Comparison of ENCODE assay signal across 13 mouse cellular contexts in the genomic region with DNA sequence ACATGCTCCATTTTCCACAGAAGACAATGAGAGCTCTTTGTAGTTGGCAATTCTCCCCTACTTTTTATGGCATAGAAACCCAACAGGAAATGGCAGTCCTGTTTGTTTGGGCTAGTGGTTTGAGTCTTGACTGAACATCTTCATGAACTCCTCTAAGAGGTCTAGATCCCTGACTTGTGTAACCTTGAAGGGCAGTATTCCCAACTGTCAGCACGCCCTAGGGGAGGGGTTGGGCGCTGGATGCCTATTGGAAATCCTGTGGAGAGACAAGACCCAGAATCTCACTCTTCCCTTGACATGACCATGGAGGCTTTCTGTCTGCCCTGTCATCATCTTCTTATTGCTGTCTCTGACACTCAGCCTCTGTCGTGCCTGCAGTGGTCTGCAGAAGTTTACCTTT. TPM values are rescaled to one million over a fixed set of nuclear protein-coding genes. Genes with fewer than 3 reads are reported as not detected.
"Had no signal": no experiment of that assay in that cellular context is flagged by ENCODE, and none has a peak within 500 bp of the region (broad histone marks: within the 10 kb centered on the region; RNA-seq: fewer than 3 reads in every experiment).

No protein-coding gene starts in this region.

- DNase-seq: liver; liver, embryonic 13.5 days; liver, postnatal 0 days; lung, postnatal 14 days; thymus, postnatal 25 days had no signal

- H3K36me3 ChIP-seq: kidney, embryonic 15.5 days; liver, embryonic 13.5 days; lung, embryonic 15.5 days; midbrain, embryonic 15.5 days; neural tube, embryonic 12.5 days had no signal

- ATAC-seq: liver, postnatal 0 days; midbrain, embryonic 15.5 days had no signal

- H3K4me2 ChIP-seq: kidney, embryonic 15.5 days; liver, embryonic 13.5 days; lung, embryonic 15.5 days; midbrain, embryonic 11.5 days; midbrain, embryonic 15.5 days; neural tube, embryonic 12.5 days had no signal

- H3K27me3 ChIP-seq: kidney, embryonic 15.5 days; liver, embryonic 13.5 days; lung, embryonic 15.5 days; megakaryocyte, embryonic 14.5 days; midbrain, embryonic 15.5 days; neural tube, embryonic 12.5 days had no signal

- H3K9me3 ChIP-seq: kidney, embryonic 15.5 days; liver, embryonic 13.5 days; lung, embryonic 15.5 days; megakaryocyte, embryonic 14.5 days; midbrain, embryonic 15.5 days; neural tube, embryonic 12.5 days had no signal

- H3K27ac ChIP-seq: kidney, embryonic 15.5 days; liver, embryonic 13.5 days; lung, embryonic 15.5 days; macrophage; midbrain, embryonic 15.5 days; neural tube, embryonic 12.5 days; stomach, postnatal 0 days had no signal

- H3K9ac ChIP-seq: kidney, embryonic 15.5 days; liver, embryonic 13.5 days; liver, postnatal 0 days; lung, embryonic 15.5 days; midbrain, embryonic 15.5 days; neural tube, embryonic 12.5 days had no signal

- H3K4me3 ChIP-seq: kidney, embryonic 15.5 days; liver, embryonic 13.5 days; lung, embryonic 15.5 days; megakaryocyte, embryonic 14.5 days; midbrain, embryonic 15.5 days; neural tube, embryonic 12.5 days had no signal

- H3K4me1 ChIP-seq: midbrain, embryonic 15.5 days; neural tube, embryonic 12.5 days had no signal

RNA-seq across cellular contexts. Expression of gene Hic1, which starts 49.5 kb away (rescaled TPM):
- polyA plus RNA-seq: macrophage had no signal
